Mouse (Mus musculus) heart, embryonic 11.5 days (tissue): ENCODE measurements around the gene Trim47. TPM values are rescaled to one million over a fixed set of nuclear protein-coding genes. Genes with fewer than 3 reads are reported as not detected.
A peak's percentile ranks its signal among the peaks of the same experiment; 100 is the strongest.

Experiments used
- ATAC-seq: fragments of 200-750 bp; cut with Nextera tagmentation; replicated peaks from 2 replicates; pipeline ENCODE4 v1.8.0; 2017; ENCODE audit warnings: moderate library complexity; ENCODE audit not compliant: insufficient number of reproducible peaks, low FRiP score, low TSS enrichment
- H3K27ac ChIP-seq: fragments of 300-500 bp; sonication (generic); 2 replicates; pipeline ENCODE4 v1.5.1; 2014; ENCODE audit warnings: mild to moderate bottlenecking, low read depth, low read length
- H3K27me3 ChIP-seq: fragments of 300-500 bp; sonication (generic); 2 replicates; pipeline ENCODE4 v1.6.1; 2014; ENCODE audit warnings: mild to moderate bottlenecking, low read length, mixed read lengths; ENCODE audit not compliant: control insufficient read depth, insufficient read depth
- H3K36me3 ChIP-seq: fragments of 300-500 bp; sonication (generic); 2 replicates; pipeline ENCODE4 v1.6.1; 2014; ENCODE audit warnings: mild to moderate bottlenecking, low read length, moderate library complexity, mixed read lengths; ENCODE audit not compliant: control insufficient read depth, insufficient read depth
- H3K4me1 ChIP-seq: fragments of 300-500 bp; sonication (generic); 2 replicates; pipeline ENCODE4 v1.6.1; 2014; ENCODE audit warnings: low read length; ENCODE audit not compliant: control insufficient read depth, insufficient read depth
- H3K4me2 ChIP-seq: fragments of 300-500 bp; sonication (generic); 2 replicates; pipeline ENCODE4 v1.6.1; 2014; ENCODE audit warnings: mild to moderate bottlenecking, moderate library complexity
- H3K4me3 ChIP-seq: fragments of 300-500 bp; sonication (generic); 2 replicates; pipeline ENCODE4 v1.5.1; 2014; ENCODE audit warnings: low read depth, low read length
- H3K9ac ChIP-seq: fragments of 300-500 bp; sonication (generic); 2 replicates; pipeline ENCODE4 v1.6.1; 2014; ENCODE audit warnings: mild to moderate bottlenecking, low read depth, low read length, moderate library complexity
- H3K9me3 ChIP-seq: fragments of 300-500 bp; sonication (generic); replicated peaks from 2 replicates; pipeline ENCODE4 v1.6.1; 2016; ENCODE audit warnings: low read length; ENCODE audit not compliant: control insufficient read depth
- WGBS: fragments of 180-500 bp; shearing (Covaris S2); extraction: QIAGEN DNeasy Blood & Tissue Kit; methylation state at CpG from one replicate; pipeline ENCODE4 v1.1.7; 2014; ENCODE audit not compliant: insufficient replicate concordance; 5-methylcytosine and 5-hydroxymethylcytosine counted together
- polyA plus RNA-seq: library from polyadenylated mRNA; unstranded; fragments of >200 nt; fragmentation: Nextera tagmentation; extraction: Ambion mirVana; gene quantifications from 2 replicates; pipeline ENCODE4 v1.2.1, GENCODE M21; 2014

The Trim47 gene
- polyA plus RNA-seq, 1 experiment from 2014 or later: 38.3 TPM

- Histone ChIP-seq H3K4me3 (no peak overlapping the region), H3K9ac (no peak overlapping the region), H3K36me3 (peaks cover 3% of the 10 kb centered on the region; the same call in 1 of the 2 replicates), H3K4me2 (peak overlapping the region; percentile 6; the same call in 1 of the 2 replicates), H3K27me3 (no peaks in the 10 kb centered on the region), H3K27ac (no peak overlapping the region; the same call in 1 of the 2 replicates), H3K9me3 (no peaks in the 10 kb centered on the region), H3K4me1 (peaks cover 36% of the 10 kb centered on the region)
- 46% methylated on average over 7 of the region's 7 CpGs for WGBS
- no peak; the same call in 1 of the 2 replicates for ATAC-seq
Observed at GRCm38 (mm10) chr11:116074436-116074991, 52.5 kb downstream of the Trim47 start.

- no peak overlapping the region for H3K9ac ChIP-seq
- peaks cover 19% of the 10 kb centered on the region for H3K4me1 ChIP-seq
- no peak for ATAC-seq
- H3K36me3 ChIP-seq: no peaks in the 10 kb centered on the region
- H3K27me3 ChIP-seq: no peaks in the 10 kb centered on the region
- WGBS: 65% methylated on average over 3 of the region's 3 CpGs
- no peak overlapping the region for H3K4me3 ChIP-seq
- no peak overlapping the region for H3K4me2 ChIP-seq
- no peaks in the 10 kb centered on the region for H3K9me3 ChIP-seq
- no peak overlapping the region for H3K27ac ChIP-seq
Observed at GRCm38 (mm10) chr11:116072608-116073007, 54.4 kb downstream of the Trim47 start.

GRCm38 (mm10) chr11:116071510-116071909 is 55.5 kb downstream of the Trim47 start:
- H3K9me3 ChIP-seq: no peaks in the 10 kb centered on the region
- H3K4me3 ChIP-seq: no peak overlapping the region
- H3K4me2 ChIP-seq: no peak overlapping the region
- no peaks in the 10 kb centered on the region for H3K36me3 ChIP-seq
- no peak overlapping the region for H3K27ac ChIP-seq
- no peak for ATAC-seq
- no peak overlapping the region for H3K9ac ChIP-seq
- WGBS: 63% methylated on average over 5 of the region's 5 CpGs
- peaks cover 8% of the 10 kb centered on the region for H3K4me1 ChIP-seq
- no peaks in the 10 kb centered on the region for H3K27me3 ChIP-seq

GRCm38 (mm10) chr11:116065345-116065744 is 61.7 kb downstream of the Trim47 start:
- H3K4me3 ChIP-seq: no peak overlapping the region
- ATAC-seq: no peak
- WGBS: 80% methylated on average over 12 of the region's 12 CpGs
- no peak overlapping the region for H3K4me2 ChIP-seq
- H3K36me3 ChIP-seq: peaks cover 15% of the 10 kb centered on the region
- H3K4me1 ChIP-seq: no peaks in the 10 kb centered on the region
- H3K9me3 ChIP-seq: no peaks in the 10 kb centered on the region
- no peak overlapping the region for H3K27ac ChIP-seq
- no peak overlapping the region for H3K9ac ChIP-seq
- H3K27me3 ChIP-seq: no peaks in the 10 kb centered on the region

GRCm38 (mm10) chr11:116064187-116064867 is 62.7 kb downstream of the Trim47 start:
- 56% methylated on average over 23 of the region's 23 CpGs for WGBS
- Histone ChIP-seq H3K27me3 (no peaks in the 10 kb centered on the region), H3K9ac (no peak overlapping the region), H3K36me3 (peaks cover 18% of the 10 kb centered on the region), H3K27ac (no peak overlapping the region), H3K4me3 (no peak overlapping the region), H3K9me3 (no peaks in the 10 kb centered on the region), H3K4me1 (no peaks in the 10 kb centered on the region), H3K4me2 (no peak overlapping the region)
- no peak for ATAC-seq

GRCm38 (mm10) chr11:116063562-116063961 is 63.4 kb downstream of the Trim47 start:
- H3K27me3 ChIP-seq: no peaks in the 10 kb centered on the region
- no peaks in the 10 kb centered on the region for H3K9me3 ChIP-seq
- H3K4me3 ChIP-seq: no peak overlapping the region
- no peak overlapping the region for H3K9ac ChIP-seq
- no peak for ATAC-seq
- H3K4me2 ChIP-seq: no peak overlapping the region
- no peaks in the 10 kb centered on the region for H3K4me1 ChIP-seq
- 69% methylated on average over 13 of the region's 13 CpGs for WGBS
- peaks cover 24% of the 10 kb centered on the region for H3K36me3 ChIP-seq
- no peak overlapping the region for H3K27ac ChIP-seq

GRCm38 (mm10) chr11:116062521-116062920 is 64.5 kb downstream of the Trim47 start:
- peaks cover 31% of the 10 kb centered on the region for H3K36me3 ChIP-seq
- 70% methylated on average over 8 of the region's 8 CpGs for WGBS

GRCm38 (mm10) chr11:116061641-116062415 is 65.2 kb downstream of the Trim47 start:
- Histone ChIP-seq H3K27me3 (no peaks in the 10 kb centered on the region), H3K27ac (no peak overlapping the region), H3K4me1 (peaks cover 13% of the 10 kb centered on the region), H3K9me3 (no peaks in the 10 kb centered on the region), H3K36me3 (peaks cover 32% of the 10 kb centered on the region), H3K9ac (no peak overlapping the region), H3K4me3 (no peak overlapping the region), H3K4me2 (no peak overlapping the region)
- 81% methylated on average over 13 of the region's 13 CpGs for WGBS
- ATAC-seq: no peak

More at GRCm38 (mm10) chr11:116062521-116062920, 64.5 kb downstream of the Trim47 start:
- no peak overlapping the region for H3K27ac ChIP-seq
- no peak overlapping the region for H3K4me2 ChIP-seq
- no peak overlapping the region for H3K9ac ChIP-seq
- ATAC-seq: no peak
- H3K9me3 ChIP-seq: no peaks in the 10 kb centered on the region
- no peaks in the 10 kb centered on the region for H3K27me3 ChIP-seq
- H3K4me3 ChIP-seq: no peak overlapping the region
- peaks cover 6% of the 10 kb centered on the region for H3K4me1 ChIP-seq
